Mouse (Mus musculus) liver, embryonic 12.5 days (tissue): ENCODE measurements around the gene 4921530L21Rik. TPM values are rescaled to one million over a fixed set of nuclear protein-coding genes. Genes with fewer than 3 reads are reported as not detected.

Experiments
- ATAC-seq: fragments of 200-750 bp; cut with Nextera tagmentation; 2 replicates; pipeline ENCODE4 v1.8.0; 2017; ENCODE audit warnings: moderate number of reproducible peaks, mild to moderate bottlenecking, moderate library complexity
- H3K27ac ChIP-seq: fragments of 300-500 bp; sonication (generic); 2 replicates; pipeline ENCODE4 v1.5.1; 2016; ENCODE audit warnings: mild to moderate bottlenecking
- H3K27me3 ChIP-seq: fragments of 300-500 bp; sonication (generic); replicated peaks from 2 replicates; pipeline ENCODE4 v1.6.1; 2016; ENCODE audit warnings: mild to moderate bottlenecking, moderate library complexity
- H3K36me3 ChIP-seq: fragments of 300-500 bp; sonication (generic); 2 replicates; pipeline ENCODE4 v1.6.1; 2016; ENCODE audit warnings: mild to moderate bottlenecking, moderate library complexity
- H3K4me1 ChIP-seq: fragments of 300-500 bp; sonication (generic); 2 replicates; pipeline ENCODE4 v1.6.1; 2016
- H3K4me2 ChIP-seq: fragments of 300-500 bp; sonication (generic); 2 replicates; pipeline ENCODE4 v1.6.1; 2016; ENCODE audit warnings: mild to moderate bottlenecking, moderate library complexity
- H3K4me3 ChIP-seq: fragments of 300-500 bp; sonication (generic); 2 replicates; pipeline ENCODE4 v1.5.1; 2016; ENCODE audit warnings: mild to moderate bottlenecking, moderate library complexity
- H3K9ac ChIP-seq: fragments of 300-500 bp; sonication (generic); 2 replicates; pipeline ENCODE4 v1.6.1; 2016; ENCODE audit warnings: mild to moderate bottlenecking, moderate library complexity
- H3K9me3 ChIP-seq: fragments of 300-500 bp; sonication (generic); replicated peaks from 2 replicates; pipeline ENCODE4 v1.6.1; 2016; ENCODE audit warnings: mild to moderate bottlenecking, moderate library complexity
- WGBS: fragments of 180-500 bp; shearing (Covaris S2); methylation state at CpG from one replicate; pipeline ENCODE4 v1.1.7; 2016; ENCODE audit not compliant: insufficient replicate concordance; 5-methylcytosine and 5-hydroxymethylcytosine counted together
- polyA plus RNA-seq: library from polyadenylated mRNA; unstranded; fragments of >200 nt; fragmentation: Nextera tagmentation; extraction: Ambion mirVana; gene quantifications from 2 replicates; pipeline ENCODE4 v1.2.1, GENCODE M21; 2016

The 4921530L21Rik gene
- polyA plus RNA-seq, result not detected in 2 replicates

GRCm38 (mm10) chr14:95880954-95881353, at the start of gene 4921530L21Rik:
4921530L21Rik (plus strand) TSS chr14:95881254.
- H3K4me1 ChIP-seq, result no peaks in the 10 kb centered on the region
- H3K9me3 ChIP-seq, result no peaks in the 10 kb centered on the region
- H3K36me3 ChIP-seq, result no peaks in the 10 kb centered on the region
- no peaks in the 10 kb centered on the region for H3K27me3 ChIP-seq
- 74% methylated on average over 1 of the region's 1 CpGs for WGBS
- H3K4me2 ChIP-seq, result no peak within 1 kb of the TSS
- no peak within 1 kb of the TSS for H3K9ac ChIP-seq
- H3K4me3 ChIP-seq, result no peak within 1 kb of the TSS
- no peak within 1 kb of the TSS for H3K27ac ChIP-seq
- ATAC-seq, result no peak

- no peak overlapping the region for H3K9ac ChIP-seq
- H3K4me3 ChIP-seq, result no peak overlapping the region
- WGBS, result 44% methylated on average over 3 of the region's 3 CpGs
- H3K4me1 ChIP-seq, result no peaks in the 10 kb centered on the region
- H3K27ac ChIP-seq, result no peak overlapping the region
- H3K9me3 ChIP-seq, result no peaks in the 10 kb centered on the region
- no peaks in the 10 kb centered on the region for H3K36me3 ChIP-seq
- no peaks in the 10 kb centered on the region for H3K27me3 ChIP-seq
- H3K4me2 ChIP-seq, result no peak overlapping the region
- no peak for ATAC-seq
These were observed 47.2 kb upstream of the 4921530L21Rik start for GRCm38 (mm10) chr14:95833866-95834265.

- Histone ChIP-seq H3K36me3 (no peaks in the 10 kb centered on the region), H3K4me3 (no peak overlapping the region), H3K27ac (no peak overlapping the region), H3K4me1 (no peaks in the 10 kb centered on the region), H3K9ac (no peak overlapping the region), H3K27me3 (no peaks in the 10 kb centered on the region), H3K4me2 (no peak overlapping the region), H3K9me3 (no peaks in the 10 kb centered on the region)
- ATAC-seq, result no peak
- 58% methylated on average over 3 of the region's 3 CpGs for WGBS
These were observed 18.1 kb upstream of the 4921530L21Rik start for GRCm38 (mm10) chr14:95862981-95863380.

GRCm38 (mm10) chr14:95865676-95866416, 15.2 kb upstream of the 4921530L21Rik start:
- no peaks in the 10 kb centered on the region for H3K9me3 ChIP-seq
- H3K36me3 ChIP-seq, result no peaks in the 10 kb centered on the region
- no peak for ATAC-seq
- WGBS, result 69% methylated on average over 7 of the region's 7 CpGs
- no peak overlapping the region for H3K4me2 ChIP-seq
- no peak overlapping the region for H3K27ac ChIP-seq
- H3K4me3 ChIP-seq, result no peak overlapping the region
- no peak overlapping the region for H3K9ac ChIP-seq
- H3K4me1 ChIP-seq, result no peaks in the 10 kb centered on the region
- H3K27me3 ChIP-seq, result no peaks in the 10 kb centered on the region

- H3K27ac ChIP-seq, result no peak overlapping the region
- no peak for ATAC-seq
- 46% methylated on average over 5 of the region's 5 CpGs for WGBS
- no peaks in the 10 kb centered on the region for H3K36me3 ChIP-seq
- H3K9ac ChIP-seq, result no peak overlapping the region
- no peaks in the 10 kb centered on the region for H3K4me1 ChIP-seq
- H3K9me3 ChIP-seq, result no peaks in the 10 kb centered on the region
- H3K4me2 ChIP-seq, result no peak overlapping the region
- H3K27me3 ChIP-seq, result no peaks in the 10 kb centered on the region
- H3K4me3 ChIP-seq, result no peak overlapping the region
These were observed 9.0 kb upstream of the 4921530L21Rik start for GRCm38 (mm10) chr14:95872020-95872419.

GRCm38 (mm10) chr14:95876785-95877510, 4.1 kb upstream of the 4921530L21Rik start:
- 59% methylated on average over 3 of the region's 3 CpGs for WGBS
- no peak overlapping the region for H3K4me2 ChIP-seq
- H3K4me3 ChIP-seq, result no peak overlapping the region
- no peak overlapping the region for H3K9ac ChIP-seq
- no peaks in the 10 kb centered on the region for H3K27me3 ChIP-seq
- H3K36me3 ChIP-seq, result no peaks in the 10 kb centered on the region
- H3K27ac ChIP-seq, result no peak overlapping the region
- ATAC-seq, result no peak
- no peaks in the 10 kb centered on the region for H3K9me3 ChIP-seq
- H3K4me1 ChIP-seq, result no peaks in the 10 kb centered on the region

GRCm38 (mm10) chr14:95877548-95877947, 3.5 kb upstream of the 4921530L21Rik start:
- ATAC-seq, result no peak
- Histone ChIP-seq H3K27ac (no peak overlapping the region), H3K4me2 (no peak overlapping the region), H3K9ac (no peak overlapping the region), H3K9me3 (no peaks in the 10 kb centered on the region), H3K36me3 (no peaks in the 10 kb centered on the region), H3K4me1 (no peaks in the 10 kb centered on the region), H3K4me3 (no peak overlapping the region), H3K27me3 (no peaks in the 10 kb centered on the region)
- 88% methylated on average over 1 of the region's 1 CpGs for WGBS

GRCm38 (mm10) chr14:95899458-95899857, 18.4 kb downstream of the 4921530L21Rik start:
- WGBS, result 84% methylated on average over 6 of the region's 6 CpGs
- Histone ChIP-seq H3K4me3 (no peak overlapping the region), H3K27me3 (no peaks in the 10 kb centered on the region), H3K9ac (no peak overlapping the region), H3K9me3 (no peaks in the 10 kb centered on the region), H3K4me2 (no peak overlapping the region), H3K36me3 (no peaks in the 10 kb centered on the region), H3K4me1 (no peaks in the 10 kb centered on the region), H3K27ac (no peak overlapping the region)
- no peak for ATAC-seq

- H3K9ac ChIP-seq, result no peak overlapping the region
- no peaks in the 10 kb centered on the region for H3K36me3 ChIP-seq
- no peaks in the 10 kb centered on the region for H3K4me1 ChIP-seq
- ATAC-seq, result no peak
- H3K27ac ChIP-seq, result no peak overlapping the region
- WGBS, result 68% methylated on average over 1 of the region's 1 CpGs
- H3K4me3 ChIP-seq, result no peak overlapping the region
- H3K9me3 ChIP-seq, result no peaks in the 10 kb centered on the region
- no peak overlapping the region for H3K4me2 ChIP-seq
- H3K27me3 ChIP-seq, result no peaks in the 10 kb centered on the region
These were observed 23.6 kb downstream of the 4921530L21Rik start for GRCm38 (mm10) chr14:95904591-95905095.

- no peak overlapping the region for H3K9ac ChIP-seq
- H3K9me3 ChIP-seq, result no peaks in the 10 kb centered on the region
- H3K4me2 ChIP-seq, result no peak overlapping the region
- no peaks in the 10 kb centered on the region for H3K27me3 ChIP-seq
- 90% methylated on average over 2 of the region's 2 CpGs for WGBS
- H3K27ac ChIP-seq, result no peak overlapping the region
- ATAC-seq, result no peak
- H3K4me3 ChIP-seq, result no peak overlapping the region
- no peaks in the 10 kb centered on the region for H3K36me3 ChIP-seq
- H3K4me1 ChIP-seq, result no peaks in the 10 kb centered on the region
These were observed 32.2 kb downstream of the 4921530L21Rik start for GRCm38 (mm10) chr14:95913293-95913692.

- Histone ChIP-seq H3K36me3 (no peaks in the 10 kb centered on the region), H3K9ac (no peak overlapping the region), H3K9me3 (no peaks in the 10 kb centered on the region), H3K27ac (no peak overlapping the region), H3K4me2 (no peak overlapping the region), H3K27me3 (no peaks in the 10 kb centered on the region), H3K4me3 (no peak overlapping the region), H3K4me1 (no peaks in the 10 kb centered on the region)
- no peak for ATAC-seq
- 59% methylated on average over 1 of the region's 1 CpGs for WGBS
These were observed 45.7 kb downstream of the 4921530L21Rik start for GRCm38 (mm10) chr14:95926742-95927141.
